Mouse (Mus musculus): ENCODE data around the gene Cd244a.

The Cd244a gene

GRCm38 (mm10) chr1:171558898-171559297 is at the start of gene Cd244a:
Gene Cd244a (plus strand): TSS chr1:171559193.
- DNase-seq (ENCODE audit: low read depth) = peak; percentile 71

DNA sequence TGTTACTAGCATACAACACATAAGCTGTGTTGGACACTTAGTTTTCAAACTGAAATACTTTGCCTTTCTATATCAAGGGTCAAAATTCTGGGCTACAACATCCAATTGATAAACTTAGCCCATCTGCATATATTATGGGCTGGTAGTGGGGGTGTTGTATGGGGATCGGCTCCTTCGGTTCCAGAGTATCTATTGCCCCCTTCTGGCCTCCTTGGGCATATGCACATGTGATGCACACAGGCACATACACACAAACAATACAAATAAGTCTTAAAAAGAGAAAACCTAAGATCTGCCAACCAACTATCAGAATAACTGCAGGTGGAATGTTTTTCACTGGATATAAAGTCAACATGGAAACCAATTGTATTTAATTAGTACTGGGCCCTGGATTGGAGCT is 45.8 kb upstream of the Cd244a start:
- DNase-seq (ENCODE audit: low read depth) = no peak

- DNase-seq (ENCODE audit: low read depth) = no peak
Observed at GRCm38 (mm10) chr1:171513760-171514159, 45.2 kb upstream of the Cd244a start.

DNA sequence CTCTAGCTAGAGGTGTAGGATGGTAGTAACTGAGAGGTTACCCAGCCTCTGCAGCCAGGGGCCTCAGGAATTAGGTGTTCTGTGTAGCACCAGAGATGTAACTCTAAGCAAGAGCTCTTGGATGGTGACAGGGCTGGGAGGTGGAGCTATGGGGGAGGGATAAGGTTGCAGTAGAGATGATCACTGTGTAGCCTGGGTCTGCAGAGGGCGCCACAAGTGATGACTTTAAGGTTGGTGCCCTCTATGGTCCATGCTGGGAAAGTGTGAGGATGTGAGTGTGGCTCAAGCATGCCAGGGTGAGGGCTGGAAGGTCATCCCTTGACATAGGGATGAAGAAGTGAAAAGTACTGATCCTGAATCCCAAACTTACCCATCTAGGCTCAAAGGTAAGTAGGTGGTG is 44.0 kb upstream of the Cd244a start:
- DNase-seq (ENCODE audit: low read depth) = no peak

GRCm38 (mm10) chr1:171515557-171515956 is 43.4 kb upstream of the Cd244a start:
- no peak for DNase-seq (ENCODE audit: low read depth)

DNA sequence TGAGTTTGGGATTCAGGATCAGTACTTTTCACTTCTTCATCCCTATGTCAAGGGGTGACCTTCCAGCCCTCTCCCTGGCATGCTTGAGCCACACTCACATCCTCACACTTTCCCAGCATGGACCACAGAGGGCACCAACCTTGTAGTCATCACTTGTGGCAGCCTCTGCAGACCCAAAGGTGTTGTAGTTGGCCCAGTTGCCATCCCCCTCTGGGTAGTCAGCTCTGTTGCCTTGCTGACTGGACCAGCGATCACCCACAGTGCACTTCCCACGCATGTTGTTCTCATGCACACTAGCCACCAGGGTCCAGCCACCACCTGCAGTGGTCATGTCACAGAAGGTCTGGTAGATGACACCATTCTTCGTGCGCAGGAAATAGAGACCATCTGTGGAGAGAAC is 27.6 kb upstream of the Cd244a start:
- DNase-seq (ENCODE audit: low read depth) = no peak

GRCm38 (mm10) chr1:171532830-171533229 is 26.2 kb upstream of the Cd244a start:
- DNase-seq (ENCODE audit: low read depth) = no peak

DNA sequence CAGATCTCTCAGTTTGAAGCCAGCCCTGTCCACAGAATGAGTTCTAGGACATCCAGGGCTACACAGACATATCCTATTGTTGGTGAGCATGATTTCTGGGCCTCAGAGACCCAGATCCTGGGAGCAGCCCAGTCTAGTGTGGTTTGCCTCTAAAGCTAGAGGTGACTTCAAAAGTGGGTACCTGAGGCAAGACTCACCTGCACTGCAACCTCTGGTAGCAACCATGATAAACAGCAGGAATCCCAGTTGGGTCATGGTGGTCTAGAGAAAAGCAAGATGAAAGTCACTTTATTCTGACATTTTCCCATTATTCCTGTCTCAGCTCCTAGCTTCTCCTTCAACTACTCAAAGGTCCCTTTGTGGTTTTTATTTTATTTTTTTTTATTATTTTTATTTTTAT is 24.4 kb upstream of the Cd244a start:
- DNase-seq (ENCODE audit: low read depth) = no peak

DNA sequence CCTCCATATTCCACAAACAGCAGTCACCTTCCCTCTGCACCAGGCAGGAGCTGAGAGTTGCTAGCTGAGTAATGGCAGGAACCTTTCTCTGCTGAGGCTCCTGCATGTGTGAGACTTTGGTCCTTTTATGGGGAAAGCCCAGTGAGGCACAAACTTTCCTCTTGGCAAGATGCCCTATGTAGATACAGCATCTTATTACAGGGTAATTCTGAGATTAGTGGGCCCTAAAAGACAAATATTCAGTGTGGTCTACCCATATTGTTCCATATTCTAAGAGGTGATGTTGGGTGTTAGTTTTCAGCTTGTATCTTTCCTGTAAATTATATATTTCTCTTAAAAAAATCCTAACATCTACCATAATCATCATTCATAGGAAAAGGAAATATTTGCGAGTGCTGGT is 23.8 kb upstream of the Cd244a start, which contains the start of gene Itln1:
Gene Itln1 (minus strand): TSS at position 101 of the 400 bp plus-strand sequence.
- DNase-seq (ENCODE audit: low read depth) = no peak

GRCm38 (mm10) chr1:171540694-171541093 is 18.3 kb upstream of the Cd244a start:
- DNase-seq (ENCODE audit: low read depth) = no peak

- no peak for DNase-seq (ENCODE audit: low read depth)
Observed at GRCm38 (mm10) chr1:171551326-171551725, 7.7 kb upstream of the Cd244a start.

GRCm38 (mm10) chr1:171552230-171552629 is 6.8 kb upstream of the Cd244a start:
- no peak for DNase-seq (ENCODE audit: low read depth)

DNA sequence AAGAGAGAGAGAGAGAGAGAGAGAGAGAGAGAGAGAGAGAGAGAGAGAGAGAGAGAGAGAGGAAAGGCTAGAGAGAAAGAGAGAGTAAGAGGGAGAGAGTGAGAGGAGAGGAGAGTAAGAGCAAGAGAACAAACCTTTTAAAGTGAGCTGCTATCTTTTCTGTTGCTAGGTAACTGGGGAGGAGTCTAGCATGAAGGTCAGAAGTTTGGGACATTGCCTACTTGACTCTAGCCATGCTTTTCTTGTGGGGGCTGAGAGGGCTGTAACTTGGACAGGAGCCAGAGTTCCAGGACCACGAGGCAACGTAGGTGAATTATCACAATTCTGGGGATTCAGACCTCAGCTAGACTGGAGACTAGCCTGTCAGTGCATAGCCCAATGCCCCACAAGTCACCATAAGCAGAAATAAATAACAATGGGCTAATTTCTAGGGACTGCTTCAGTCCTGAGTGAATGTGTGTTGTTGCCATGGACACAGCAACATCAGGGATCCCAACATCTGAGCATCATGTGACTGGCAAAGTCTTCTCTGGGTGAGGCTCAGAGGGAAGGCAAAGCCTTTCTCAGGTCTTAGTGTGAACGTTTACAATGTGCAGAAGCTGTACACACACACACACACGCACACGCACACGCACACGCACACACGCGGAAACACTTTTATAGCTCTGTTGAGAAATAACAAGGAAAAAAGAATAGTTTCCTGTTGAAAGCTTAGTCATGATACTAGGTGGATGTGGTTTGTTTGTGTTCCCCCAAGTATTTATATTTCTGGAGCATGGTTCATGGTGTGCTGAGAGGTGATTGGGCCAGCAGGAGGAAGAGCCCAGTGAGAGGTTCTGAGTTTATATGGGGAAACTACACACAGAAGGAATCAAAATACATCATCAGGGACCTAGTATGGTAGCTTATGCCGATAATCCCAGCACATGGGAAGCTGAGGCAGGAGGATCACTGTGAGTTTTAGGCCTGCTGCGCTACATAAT is 5.3 kb upstream of the Cd244a start:
- no peak for DNase-seq (ENCODE audit: low read depth)

GRCm38 (mm10) chr1:171556366-171556765 is 2.6 kb upstream of the Cd244a start:
- DNase-seq (ENCODE audit: low read depth) = no peak

- DNase-seq (ENCODE audit: low read depth) = no peak
Observed at GRCm38 (mm10) chr1:171558407-171558806, 586 bp upstream of the Cd244a start.

- no peak for DNase-seq (ENCODE audit: low read depth)
Observed at GRCm38 (mm10) chr1:171560262-171560661, 1.3 kb downstream of the Cd244a start.

DNA sequence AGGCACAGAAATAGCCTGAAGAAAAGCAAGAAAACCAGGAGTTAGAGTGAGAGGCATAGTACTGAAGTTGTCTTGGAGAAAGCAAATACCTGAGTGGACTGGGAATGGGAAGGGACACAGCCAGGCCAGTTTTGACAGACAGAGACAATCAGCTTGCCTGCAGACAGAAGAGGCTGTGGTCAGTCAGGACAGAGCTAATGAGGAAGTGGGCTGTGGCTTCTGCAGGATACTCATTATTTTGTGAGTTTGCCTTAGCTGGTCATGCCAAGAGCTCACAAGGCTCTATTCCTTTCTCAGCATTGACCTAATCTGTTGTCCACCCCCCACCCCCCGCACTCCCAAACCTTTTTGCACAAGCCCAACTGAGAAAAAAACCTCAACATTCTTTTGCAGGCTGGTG is 2.2 kb downstream of the Cd244a start:
- DNase-seq (ENCODE audit: low read depth) = no peak

DNA sequence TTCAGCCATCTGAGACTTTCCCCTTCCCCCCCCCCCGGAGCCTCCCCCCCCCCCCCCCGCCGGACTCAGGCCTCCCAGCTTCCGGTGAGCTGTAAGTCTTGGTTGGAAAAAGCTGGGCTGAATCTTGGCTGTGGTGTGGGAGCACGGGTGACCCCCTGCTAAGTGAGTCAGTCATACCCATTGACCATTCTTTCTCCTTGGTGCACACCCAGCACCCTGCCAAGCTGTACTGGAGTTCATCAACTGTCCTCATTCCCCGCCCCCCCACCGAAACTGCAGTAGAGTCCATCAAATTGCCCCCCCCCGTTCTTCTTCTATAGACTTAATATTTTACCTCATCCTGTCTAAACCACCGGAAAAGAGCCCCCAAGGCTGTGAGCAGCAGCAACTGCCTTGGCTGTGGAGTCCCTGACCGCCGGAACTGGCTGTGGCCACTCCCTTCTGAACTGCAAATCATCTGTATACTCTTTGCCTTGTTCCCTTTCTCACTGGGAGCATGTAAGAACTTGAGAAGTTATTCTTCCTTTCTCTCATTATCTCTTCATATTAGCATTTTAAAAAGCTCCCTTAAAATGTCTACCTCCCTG is 2.7 kb downstream of the Cd244a start:
- DNase-seq (ENCODE audit: low read depth) = no peak

GRCm38 (mm10) chr1:171563042-171563441 is 4.0 kb downstream of the Cd244a start:
- no peak for DNase-seq (ENCODE audit: low read depth)

DNA sequence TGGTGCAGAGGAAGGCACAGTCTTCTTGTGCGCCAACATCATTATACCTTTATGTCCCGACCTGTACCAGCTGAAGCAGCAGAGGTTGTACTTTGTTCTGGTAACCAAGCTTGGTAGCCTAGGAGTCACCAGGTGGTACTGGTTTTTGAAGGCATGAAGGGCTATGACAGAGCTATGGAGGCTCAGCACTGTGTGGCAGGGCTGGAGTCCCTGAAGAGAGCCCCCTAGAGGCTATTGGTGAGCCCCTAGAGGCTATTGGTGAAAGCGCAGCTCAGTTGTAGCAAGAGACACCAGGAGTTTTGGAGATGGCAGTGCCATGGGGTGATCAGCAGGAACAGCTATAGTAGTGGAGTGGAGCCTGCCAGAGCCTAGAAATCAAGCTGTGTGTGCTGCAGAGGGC is 5.3 kb downstream of the Cd244a start:
- peak; percentile 84 for DNase-seq (ENCODE audit: low read depth)

DNA sequence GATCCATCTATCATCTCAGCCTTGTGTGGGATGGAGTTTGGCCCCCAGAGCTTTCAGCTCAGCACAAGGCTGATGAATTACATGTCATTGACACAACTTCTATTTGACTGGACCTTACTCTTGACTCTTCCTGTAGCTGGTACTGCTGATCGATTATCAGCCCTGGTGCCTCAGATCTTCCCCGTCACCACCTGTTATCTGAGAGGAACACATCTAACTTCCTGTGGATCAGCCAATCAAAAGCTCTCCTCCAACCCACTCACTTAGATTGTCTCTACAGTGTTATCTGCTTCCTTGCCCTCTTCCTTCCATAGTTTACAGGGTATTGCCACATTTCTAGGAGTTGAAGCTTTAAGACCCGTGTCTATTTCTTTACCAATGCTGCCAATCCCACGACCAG is 6.9 kb downstream of the Cd244a start:
- DNase-seq (ENCODE audit: low read depth) = no peak

GRCm38 (mm10) chr1:171566777-171567176 is 7.8 kb downstream of the Cd244a start:
- peak; percentile 91 for DNase-seq (ENCODE audit: low read depth)

DNA sequence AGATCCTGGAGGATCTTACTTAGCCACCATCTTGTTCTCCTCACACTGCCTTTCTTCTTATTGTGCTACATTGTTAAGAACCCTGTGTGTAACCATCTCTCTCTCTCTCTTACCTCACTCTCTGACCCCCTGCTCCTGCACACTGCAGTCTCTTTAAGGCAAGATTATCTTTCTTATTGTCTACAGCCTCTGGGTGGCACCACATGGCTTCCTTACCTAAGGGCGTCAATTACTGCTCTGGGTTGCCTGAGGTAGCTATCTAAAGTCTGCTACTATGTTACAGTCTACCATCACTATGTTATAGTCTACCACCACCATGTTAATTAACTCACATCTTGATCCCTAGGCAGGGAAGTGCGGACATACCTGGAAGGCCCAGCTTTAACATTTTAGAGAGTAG is 9.4 kb downstream of the Cd244a start:
- DNase-seq (ENCODE audit: low read depth) = no peak

Measured in c-Kit-positive CD71-negative TER-119-negative erythroid progenitor cells, embryonic 14.5 days (primary cell).